Mouse (Mus musculus): ENCODE measurements at regions not wholly inside any gene's neighbourhood (a gene's known extent, or its start where the extent isn't known, plus 50 kb on each side); places are given as distances from the start of the nearest gene placed in this dataset.
A peak's percentile ranks its signal among the peaks of the same experiment; 100 is the strongest.
"Not testable (repeated sequence)": the region's sequence is repeated elsewhere in the genome, so short reads cannot be mapped to it uniquely, and the experiment has no call there.

DNA sequence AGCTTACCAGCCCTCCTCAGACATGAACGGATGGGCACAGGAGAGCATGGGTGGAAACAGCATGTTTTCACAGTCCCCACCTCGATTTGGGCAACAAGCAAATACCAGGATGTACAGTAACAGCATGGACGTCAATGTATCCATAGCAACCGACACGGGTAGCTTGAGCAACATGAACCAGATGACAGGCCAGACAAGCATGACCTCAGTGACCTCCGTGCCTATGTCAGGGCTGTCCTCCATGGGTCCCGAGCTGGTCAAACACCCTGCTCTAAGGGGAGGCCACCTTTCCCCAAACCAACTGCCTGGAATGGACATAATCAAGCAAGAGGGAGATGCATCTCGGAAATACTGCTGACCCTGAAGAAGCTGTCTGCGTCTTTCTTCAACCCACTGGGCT, 211.7 kb upstream of the Arid2 start:
- no peak overlapping the region for H3K27ac ChIP-seq (ENCODE audit: insufficient read depth, low read length)
- peaks cover 5% of the 10 kb centered on the region for H3K4me1 ChIP-seq (ENCODE audit: control insufficient read depth, insufficient read depth, low read length)
- TF ChIP-seq CTCF (IDR thresholded peaks at IDR 0.05; ENCODE audit: borderline replicate concordance, insufficient read depth, low read length), result no peak
- TF ChIP-seq POLR2A (IDR thresholded peaks at IDR 0.05; ENCODE audit: low read depth, low read length), result no peak
- H3K4me3 ChIP-seq (ENCODE audit: insufficient read depth, low read length), result no peak overlapping the region

GRCm38 (mm10) chr15:96077756-96078155, 209.6 kb upstream of the Arid2 start:
- Histone ChIP-seq H3K27ac (ENCODE audit: insufficient read depth, low read length) (0 out of 2 replicates have a peak overlapping the region, but pooled peaks have one; percentile 34), H3K4me3 (ENCODE audit: insufficient read depth, low read length) (no peak overlapping the region), H3K4me1 (ENCODE audit: control insufficient read depth, insufficient read depth, low read length) (peaks cover 5% of the 10 kb centered on the region)
- TF ChIP-seq POLR2A (IDR thresholded peaks at IDR 0.05; ENCODE audit: low read depth, low read length) (no peak), CTCF (IDR thresholded peaks at IDR 0.05; ENCODE audit: borderline replicate concordance, insufficient read depth, low read length) (no peak)

DNA sequence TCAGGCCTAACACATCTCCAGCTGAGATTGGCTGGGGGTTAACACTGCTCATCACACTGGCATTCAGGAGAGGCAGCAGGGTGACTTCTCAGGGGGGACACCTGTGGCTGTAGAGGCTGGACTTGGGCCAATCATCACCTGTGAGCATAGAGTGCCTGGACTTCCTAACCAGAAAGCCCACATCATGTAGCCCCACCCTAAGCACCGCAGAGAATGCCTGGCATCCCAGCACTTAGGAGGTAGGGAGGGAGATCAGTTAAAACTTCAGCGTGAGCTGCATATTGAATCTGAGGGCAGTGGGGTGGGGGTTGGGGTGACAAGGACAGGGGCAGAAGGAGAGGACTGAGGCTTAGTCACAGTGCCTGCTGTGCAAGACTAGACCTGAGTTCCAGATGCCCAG, 208.7 kb upstream of the Arid2 start:
- no peak overlapping the region for H3K27ac ChIP-seq (ENCODE audit: insufficient read depth, low read length)
- TF ChIP-seq POLR2A (IDR thresholded peaks at IDR 0.05; ENCODE audit: low read depth, low read length), result no peak
- no peak for TF ChIP-seq CTCF (IDR thresholded peaks at IDR 0.05; ENCODE audit: borderline replicate concordance, insufficient read depth, low read length)
- H3K4me3 ChIP-seq (ENCODE audit: insufficient read depth, low read length), result no peak overlapping the region
- peaks cover 5% of the 10 kb centered on the region for H3K4me1 ChIP-seq (ENCODE audit: control insufficient read depth, insufficient read depth, low read length)

DNA sequence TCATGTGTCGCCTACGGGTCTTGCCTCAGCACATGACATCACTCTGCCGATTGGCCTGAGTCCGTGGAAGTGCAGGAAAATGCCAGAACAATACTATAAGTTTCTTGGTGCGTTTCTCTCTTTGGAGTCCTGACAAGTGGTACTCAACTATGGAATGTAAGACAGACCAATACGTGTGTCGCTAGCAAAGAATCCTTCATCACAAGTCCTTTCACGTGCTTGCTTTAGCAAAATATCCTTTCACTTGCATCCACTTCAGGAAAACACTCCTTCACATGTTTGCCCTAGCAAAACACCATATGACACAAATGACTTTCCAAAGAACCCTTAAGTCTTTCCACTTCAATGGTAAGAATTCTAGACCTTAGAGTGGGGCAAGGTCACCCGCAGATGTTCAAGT, 197.6 kb upstream of the Arid2 start:
- TF ChIP-seq CTCF (IDR thresholded peaks at IDR 0.05; ENCODE audit: borderline replicate concordance, insufficient read depth, low read length) (no peak), POLR2A (IDR thresholded peaks at IDR 0.05; ENCODE audit: low read depth, low read length) (no peak)
- Histone ChIP-seq H3K4me3 (ENCODE audit: insufficient read depth, low read length) (no peak overlapping the region), H3K27ac (ENCODE audit: insufficient read depth, low read length) (no peak overlapping the region), H3K4me1 (ENCODE audit: control insufficient read depth, insufficient read depth, low read length) (no peaks in the 10 kb centered on the region)

DNA sequence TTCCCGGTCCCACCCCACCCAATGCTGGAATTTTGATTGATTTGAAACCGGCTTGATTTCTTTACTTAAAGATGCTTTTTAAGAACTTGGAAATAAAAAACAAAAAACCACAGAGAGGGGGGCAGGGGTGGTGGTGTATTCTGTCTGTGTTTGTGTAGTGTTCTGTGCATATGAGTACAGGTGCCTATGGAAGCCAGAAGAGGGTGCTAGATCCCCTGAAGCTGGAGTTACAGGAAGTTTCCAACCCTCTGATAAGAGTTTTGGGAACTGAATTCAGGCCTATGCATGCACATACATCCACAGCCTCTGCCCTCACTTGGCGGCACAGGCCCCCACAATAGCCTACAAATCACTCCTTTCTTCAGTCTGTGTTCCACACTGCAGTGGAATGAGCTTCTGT, 190.9 kb upstream of the Arid2 start:
- no peaks in the 10 kb centered on the region for H3K4me1 ChIP-seq (ENCODE audit: control insufficient read depth, insufficient read depth, low read length)
- TF ChIP-seq POLR2A (IDR thresholded peaks at IDR 0.05; ENCODE audit: low read depth, low read length) (no peak), CTCF (IDR thresholded peaks at IDR 0.05; ENCODE audit: borderline replicate concordance, insufficient read depth, low read length) (no peak)
- H3K27ac ChIP-seq (ENCODE audit: insufficient read depth, low read length), result no peak overlapping the region
- no peak overlapping the region for H3K4me3 ChIP-seq (ENCODE audit: insufficient read depth, low read length)

GRCm38 (mm10) chr15:96098821-96099220, 188.5 kb upstream of the Arid2 start:
- Histone ChIP-seq H3K27ac (ENCODE audit: insufficient read depth, low read length) (no peak overlapping the region), H3K4me3 (ENCODE audit: insufficient read depth, low read length) (no peak overlapping the region), H3K4me1 (ENCODE audit: control insufficient read depth, insufficient read depth, low read length) (no peaks in the 10 kb centered on the region)
- TF ChIP-seq CTCF (IDR thresholded peaks at IDR 0.05; ENCODE audit: borderline replicate concordance, insufficient read depth, low read length) (no peak), POLR2A (IDR thresholded peaks at IDR 0.05; ENCODE audit: low read depth, low read length) (no peak)

DNA sequence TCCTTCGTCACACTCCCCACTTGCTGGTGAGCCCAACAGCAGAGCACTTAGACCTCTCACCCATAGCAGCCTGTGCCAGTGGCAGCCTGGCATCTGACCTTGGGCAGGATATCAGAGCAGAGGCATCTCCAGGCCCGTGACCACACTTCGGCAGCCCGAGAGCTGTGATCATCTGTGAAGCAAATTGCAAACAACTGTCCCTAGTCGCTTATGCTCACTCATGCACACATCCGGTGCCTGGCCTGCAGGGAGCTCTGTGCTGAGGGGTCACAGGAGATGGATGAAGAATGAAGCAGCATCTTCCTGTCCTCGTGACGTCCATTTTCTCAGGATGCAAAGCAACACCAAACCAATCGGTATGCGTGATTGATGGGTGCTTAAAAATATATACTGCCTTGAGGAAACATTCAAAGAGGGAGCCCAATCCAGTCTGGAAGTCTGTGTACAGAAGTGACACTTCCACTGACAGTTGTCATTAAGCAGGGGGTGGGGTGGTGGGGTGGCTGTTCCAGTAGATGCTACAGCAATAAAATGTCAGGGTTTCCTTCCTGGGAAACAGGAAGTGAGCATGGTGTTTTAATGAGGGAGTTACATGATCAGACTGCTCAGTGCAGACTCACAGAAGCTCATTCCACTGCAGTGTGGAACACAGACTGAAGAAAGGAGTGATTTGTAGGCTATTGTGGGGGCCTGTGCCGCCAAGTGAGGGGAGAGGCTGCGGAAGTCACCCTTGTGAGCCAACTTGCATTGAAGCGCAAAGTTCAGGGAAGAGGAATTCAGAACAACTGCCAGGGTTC, 187.3 kb upstream of the Arid2 start:
- not testable (repeated sequence) for H3K4me3 ChIP-seq (ENCODE audit: insufficient read depth, low read length); H3K27ac ChIP-seq (ENCODE audit: insufficient read depth, low read length); H3K4me1 ChIP-seq (ENCODE audit: control insufficient read depth, insufficient read depth, low read length)

GRCm38 (mm10) chr15:96103737-96104136, 183.6 kb upstream of the Arid2 start:
- H3K4me1 ChIP-seq (ENCODE audit: control insufficient read depth, insufficient read depth, low read length), result no peaks in the 10 kb centered on the region
- no peak overlapping the region for H3K27ac ChIP-seq (ENCODE audit: insufficient read depth, low read length)
- TF ChIP-seq CTCF (IDR thresholded peaks at IDR 0.05; ENCODE audit: borderline replicate concordance, insufficient read depth, low read length) (no peak), POLR2A (IDR thresholded peaks at IDR 0.05; ENCODE audit: low read depth, low read length) (no peak)
- H3K4me3 ChIP-seq (ENCODE audit: insufficient read depth, low read length), result no peak overlapping the region

- Histone ChIP-seq H3K4me1 (ENCODE audit: control insufficient read depth, insufficient read depth, low read length) (no peaks in the 10 kb centered on the region), H3K27ac (ENCODE audit: insufficient read depth, low read length) (no peak overlapping the region)
- TF ChIP-seq POLR2A (IDR thresholded peaks at IDR 0.05; ENCODE audit: low read depth, low read length) (no peak), CTCF (IDR thresholded peaks at IDR 0.05; ENCODE audit: borderline replicate concordance, insufficient read depth, low read length) (no peak)
Observed at GRCm38 (mm10) chr15:96107503-96107902, 179.8 kb upstream of the Arid2 start.

DNA sequence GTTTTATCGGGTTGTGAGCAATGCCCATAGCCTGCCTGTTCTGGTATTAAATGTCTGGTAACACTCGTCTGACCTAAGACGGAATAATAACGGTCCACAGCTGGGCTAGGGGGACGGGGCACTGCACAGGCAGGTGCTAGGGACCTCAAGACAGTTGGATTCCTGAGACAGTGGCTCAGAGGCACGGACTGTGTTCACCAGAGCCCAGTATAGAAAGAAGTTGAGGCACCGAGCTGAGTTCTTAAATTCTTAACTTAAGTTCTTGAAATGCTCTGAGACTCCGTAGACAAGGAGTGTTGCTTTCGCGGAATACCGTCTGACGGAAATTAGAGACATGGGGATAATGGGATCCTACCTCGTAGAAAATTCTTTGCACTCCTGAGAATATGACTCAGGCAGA, 174.2 kb upstream of the Arid2 start:
- no peak overlapping the region for H3K27ac ChIP-seq (ENCODE audit: insufficient read depth, low read length)
- H3K4me3 ChIP-seq (ENCODE audit: insufficient read depth, low read length), result no peak overlapping the region
- TF ChIP-seq CTCF (IDR thresholded peaks at IDR 0.05; ENCODE audit: borderline replicate concordance, insufficient read depth, low read length) (no peak), POLR2A (IDR thresholded peaks at IDR 0.05; ENCODE audit: low read depth, low read length) (no peak)
- no peaks in the 10 kb centered on the region; the same call in 1 of the 2 replicates for H3K4me1 ChIP-seq (ENCODE audit: control insufficient read depth, insufficient read depth, low read length)

More at GRCm38 (mm10) chr15:96107503-96107902, 179.8 kb upstream of the Arid2 start:
- no peak overlapping the region for H3K4me3 ChIP-seq (ENCODE audit: insufficient read depth, low read length)

All from embryonic fibroblast, embryonic 13.5 days (primary cell).